Mouse (Mus musculus): ENCODE results near the gene Mcrip2. TPM values are rescaled to one million over a fixed set of nuclear protein-coding genes. Genes with fewer than 3 reads are reported as not detected.

Mcrip2 gene
- polyA plus RNA-seq, 1 experiment: 84.8 TPM

- H3K4me1 ChIP-seq (ENCODE audit: control insufficient read depth, insufficient read depth, insufficient read length, low read length): peaks cover 10% of the 10 kb centered on the region
- WGBS: 80% methylated on average over 3 of the region's 3 CpGs
- TF ChIP-seq POLR2A (IDR thresholded peaks at IDR 0.05; ENCODE audit: low read depth, low read length) (no peak), CTCF (IDR thresholded peaks at IDR 0.05; ENCODE audit: extremely low read depth, insufficient read length, insufficient replicate concordance, low read depth, low read length) (no peak)
- H3K4me3 ChIP-seq (ENCODE audit: low read depth, low read length): no peak overlapping the region
- no peak overlapping the region for H3K27ac ChIP-seq (ENCODE audit: insufficient read depth, low read depth, low read length)
- peaks cover 8% of the 10 kb centered on the region; the same call in 1 of the 2 replicates for H3K36me3 ChIP-seq (ENCODE audit: control insufficient read depth, insufficient read depth, low read length)
- no peaks in the 10 kb centered on the region for H3K27me3 ChIP-seq (ENCODE audit: control insufficient read depth, insufficient read depth, low read length)
Observed at GRCm38 (mm10) chr17:25877025-25877424, 8.5 kb upstream of the Mcrip2 start.

GRCm38 (mm10) chr17:25876347-25876915, 7.9 kb upstream of the Mcrip2 start:
- Histone ChIP-seq H3K27me3 (ENCODE audit: control insufficient read depth, insufficient read depth, low read length) (no peaks in the 10 kb centered on the region), H3K36me3 (ENCODE audit: control insufficient read depth, insufficient read depth, low read length) (peaks cover 8% of the 10 kb centered on the region; the same call in 1 of the 2 replicates), H3K4me1 (ENCODE audit: control insufficient read depth, insufficient read depth, insufficient read length, low read length) (peaks cover 10% of the 10 kb centered on the region), H3K27ac (ENCODE audit: insufficient read depth, low read depth, low read length) (0 out of 2 replicates have a peak overlapping the region, but pooled peaks have one; percentile 65), H3K4me3 (ENCODE audit: low read depth, low read length) (peak overlapping the region; percentile 78)
- TF ChIP-seq CTCF (IDR thresholded peaks at IDR 0.05; ENCODE audit: extremely low read depth, insufficient read length, insufficient replicate concordance, low read depth, low read length): no peak
- 39% methylated on average over 10 of the region's 10 CpGs for WGBS

GRCm38 (mm10) chr17:25875171-25876136, 6.9 kb upstream of the Mcrip2 start:
- peak overlapping the region; percentile 71 for H3K27ac ChIP-seq (ENCODE audit: insufficient read depth, low read depth, low read length)
- TF ChIP-seq CTCF (IDR thresholded peaks at IDR 0.05; ENCODE audit: extremely low read depth, insufficient read length, insufficient replicate concordance, low read depth, low read length): no peak
- TF ChIP-seq POLR2A (IDR thresholded peaks at IDR 0.05; ENCODE audit: low read depth, low read length): peak; percentile 82; the same call in 1 of the 2 replicates
- H3K36me3 ChIP-seq (ENCODE audit: control insufficient read depth, insufficient read depth, low read length): peaks cover 8% of the 10 kb centered on the region; the same call in 1 of the 2 replicates
- H3K27me3 ChIP-seq (ENCODE audit: control insufficient read depth, insufficient read depth, low read length): no peaks in the 10 kb centered on the region
- H3K4me1 ChIP-seq (ENCODE audit: control insufficient read depth, insufficient read depth, insufficient read length, low read length): peaks cover 10% of the 10 kb centered on the region
- under 1% methylated on average over 59 of the region's 59 CpGs for WGBS
- peak overlapping the region; percentile 78 for H3K4me3 ChIP-seq (ENCODE audit: low read depth, low read length)

GRCm38 (mm10) chr17:25874721-25875170, 6.2 kb upstream of the Mcrip2 start, which contains the start of gene Mettl26:
Gene Mettl26, plus strand, starts transcription at chr17:25875074.
- Histone ChIP-seq H3K4me1 (ENCODE audit: control insufficient read depth, insufficient read depth, insufficient read length, low read length) (peaks cover 10% of the 10 kb centered on the region), H3K27me3 (ENCODE audit: control insufficient read depth, insufficient read depth, low read length) (no peaks in the 10 kb centered on the region), H3K4me3 (ENCODE audit: low read depth, low read length) (peak within 1 kb of the TSS; percentile 78), H3K27ac (ENCODE audit: insufficient read depth, low read depth, low read length) (peak within 1 kb of the TSS; percentile 71), H3K36me3 (ENCODE audit: control insufficient read depth, insufficient read depth, low read length) (peaks cover 8% of the 10 kb centered on the region; the same call in 1 of the 2 replicates)
- TF ChIP-seq CTCF (IDR thresholded peaks at IDR 0.05; ENCODE audit: extremely low read depth, insufficient read length, insufficient replicate concordance, low read depth, low read length) (no peak), POLR2A (IDR thresholded peaks at IDR 0.05; ENCODE audit: low read depth, low read length) (no peak)
- under 1% methylated on average over 25 of the region's 25 CpGs for WGBS

- Histone ChIP-seq H3K27ac (ENCODE audit: insufficient read depth, low read depth, low read length) (no peak overlapping the region; the same call in 1 of the 2 replicates), H3K4me1 (ENCODE audit: control insufficient read depth, insufficient read depth, insufficient read length, low read length) (peaks cover 10% of the 10 kb centered on the region), H3K27me3 (ENCODE audit: control insufficient read depth, insufficient read depth, low read length) (no peaks in the 10 kb centered on the region), H3K36me3 (ENCODE audit: control insufficient read depth, insufficient read depth, low read length) (peaks cover 7% of the 10 kb centered on the region; the same call in 1 of the 2 replicates), H3K4me3 (ENCODE audit: low read depth, low read length) (peak overlapping the region; percentile 78)
- WGBS: 9% methylated on average over 14 of the region's 14 CpGs
- TF ChIP-seq CTCF (IDR thresholded peaks at IDR 0.05; ENCODE audit: extremely low read depth, insufficient read length, insufficient replicate concordance, low read depth, low read length) (no peak), POLR2A (IDR thresholded peaks at IDR 0.05; ENCODE audit: low read depth, low read length) (no peak)
Observed at GRCm38 (mm10) chr17:25874148-25874720, 5.7 kb upstream of the Mcrip2 start.

- Histone ChIP-seq H3K4me3 (ENCODE audit: low read depth, low read length) (no peak overlapping the region), H3K36me3 (ENCODE audit: control insufficient read depth, insufficient read depth, low read length) (peaks cover 6% of the 10 kb centered on the region; the same call in 1 of the 2 replicates), H3K4me1 (ENCODE audit: control insufficient read depth, insufficient read depth, insufficient read length, low read length) (peaks cover 13% of the 10 kb centered on the region), H3K27me3 (ENCODE audit: control insufficient read depth, insufficient read depth, low read length) (no peaks in the 10 kb centered on the region), H3K27ac (ENCODE audit: insufficient read depth, low read depth, low read length) (no peak overlapping the region)
- WGBS: 82% methylated on average over 11 of the region's 11 CpGs
- no peak for TF ChIP-seq POLR2A (IDR thresholded peaks at IDR 0.05; ENCODE audit: low read depth, low read length)
- TF ChIP-seq CTCF (IDR thresholded peaks at IDR 0.05; ENCODE audit: extremely low read depth, insufficient read length, insufficient replicate concordance, low read depth, low read length): no peak
Observed at GRCm38 (mm10) chr17:25873405-25874147, 5.0 kb upstream of the Mcrip2 start.

All from small intestine, adult 2 months (tissue).